Mouse (Mus musculus): ENCODE measurements around the gene Ddx52. TPM values are rescaled to one million over a fixed set of nuclear protein-coding genes. Genes with fewer than 3 reads are reported as not detected.

The Ddx52 gene
- polyA plus RNA-seq, 1 experiment from 2014 or later: 27.9 TPM

DNA sequence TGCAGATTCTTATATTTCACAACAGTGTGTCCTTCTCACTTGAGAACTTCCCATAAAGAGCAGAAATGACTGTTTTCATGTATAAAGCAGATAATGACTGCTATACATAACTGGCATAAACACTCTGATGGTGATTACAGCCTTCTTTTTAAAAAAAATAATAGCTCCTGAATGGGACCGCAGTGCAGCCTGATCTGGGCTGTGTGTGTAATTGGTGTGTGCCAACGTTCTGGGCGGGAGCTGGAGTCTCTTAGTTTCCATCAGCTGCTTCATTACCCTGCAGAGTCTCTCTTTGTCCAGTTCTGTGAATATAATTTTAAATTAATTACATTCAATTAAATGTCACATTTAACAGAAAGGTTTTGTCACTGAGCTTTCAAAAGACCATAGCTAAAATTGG, 57.1 kb downstream of the Ddx52 start:
- 82% methylated on average over 3 of the region's 3 CpGs for WGBS
- Histone ChIP-seq H3K9ac (no peak overlapping the region), H3K27me3 (no peaks in the 10 kb centered on the region), H3K4me2 (replicated peaks) (no peak overlapping the region), H3K9me3 (replicated peaks) (no peaks in the 10 kb centered on the region), H3K27ac (replicated peaks) (no peak overlapping the region), H3K4me1 (no peaks in the 10 kb centered on the region), H3K4me3 (replicated peaks) (no peak overlapping the region), H3K36me3 (peaks cover 70% of the 10 kb centered on the region)
- no peak for ATAC-seq (ENCODE audit: insufficient number of reproducible peaks, low FRiP score, low TSS enrichment, low read depth)

DNA sequence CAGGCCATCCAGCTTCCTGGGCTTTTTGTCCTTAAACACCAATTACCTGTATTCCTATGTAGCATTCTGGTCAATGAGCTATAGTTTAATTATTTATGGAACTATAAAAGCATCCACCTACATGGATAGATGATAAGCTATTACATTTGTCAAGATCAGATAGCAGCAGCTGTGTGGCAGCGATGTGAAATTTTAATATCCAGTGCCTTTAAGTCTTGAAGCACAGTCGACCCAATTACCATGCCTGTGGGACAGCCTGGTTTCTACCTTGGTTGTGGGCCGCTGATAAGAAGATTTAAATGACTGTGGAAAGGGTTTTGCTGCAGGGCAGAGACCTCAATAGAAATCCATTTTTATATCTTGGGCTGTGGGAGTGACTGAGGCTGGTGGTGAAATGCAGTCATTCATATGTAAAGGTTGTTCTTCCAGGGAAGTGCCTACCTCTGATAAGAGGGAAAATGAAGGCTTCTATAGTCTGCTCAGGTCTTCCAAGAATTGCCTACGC, 57.6 kb downstream of the Ddx52 start:
- 85% methylated on average over 4 of the region's 4 CpGs for WGBS
- H3K27me3 ChIP-seq: no peaks in the 10 kb centered on the region
- H3K4me3 ChIP-seq (replicated peaks): no peak overlapping the region
- H3K4me1 ChIP-seq: no peaks in the 10 kb centered on the region
- H3K9ac ChIP-seq: no peak overlapping the region
- ATAC-seq (ENCODE audit: insufficient number of reproducible peaks, low FRiP score, low TSS enrichment, low read depth): no peak
- H3K27ac ChIP-seq (replicated peaks): no peak overlapping the region
- H3K9me3 ChIP-seq (replicated peaks): no peaks in the 10 kb centered on the region
- no peak overlapping the region for H3K4me2 ChIP-seq (replicated peaks)
- peaks cover 67% of the 10 kb centered on the region for H3K36me3 ChIP-seq

DNA sequence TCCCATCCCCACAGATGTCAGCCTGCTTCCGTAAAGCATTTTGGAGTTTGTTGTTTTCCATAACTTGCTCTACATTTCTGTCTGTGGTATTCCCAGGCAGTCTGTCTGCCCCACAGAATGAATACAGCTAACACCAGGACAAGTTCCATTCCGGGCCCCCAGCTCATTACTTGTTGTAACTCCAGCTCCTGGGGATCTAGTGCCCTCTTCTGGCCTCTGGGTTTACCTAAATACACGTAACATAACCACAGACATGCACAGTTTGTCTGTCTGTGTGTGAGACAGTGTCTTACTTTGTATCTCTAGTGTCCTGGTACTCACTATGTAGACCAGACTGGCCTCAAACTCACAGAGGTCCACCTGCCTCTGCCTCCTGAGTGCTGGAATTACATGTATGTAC, 59.4 kb downstream of the Ddx52 start:
- Histone ChIP-seq H3K4me3 (replicated peaks) (no peak overlapping the region), H3K27me3 (no peaks in the 10 kb centered on the region), H3K4me1 (no peaks in the 10 kb centered on the region), H3K9ac (no peak overlapping the region), H3K9me3 (replicated peaks) (no peaks in the 10 kb centered on the region), H3K36me3 (peaks cover 57% of the 10 kb centered on the region), H3K4me2 (replicated peaks) (no peak overlapping the region), H3K27ac (replicated peaks) (no peak overlapping the region)
- 82% methylated on average over 3 of the region's 3 CpGs for WGBS
- ATAC-seq (ENCODE audit: insufficient number of reproducible peaks, low FRiP score, low TSS enrichment, low read depth): no peak

DNA sequence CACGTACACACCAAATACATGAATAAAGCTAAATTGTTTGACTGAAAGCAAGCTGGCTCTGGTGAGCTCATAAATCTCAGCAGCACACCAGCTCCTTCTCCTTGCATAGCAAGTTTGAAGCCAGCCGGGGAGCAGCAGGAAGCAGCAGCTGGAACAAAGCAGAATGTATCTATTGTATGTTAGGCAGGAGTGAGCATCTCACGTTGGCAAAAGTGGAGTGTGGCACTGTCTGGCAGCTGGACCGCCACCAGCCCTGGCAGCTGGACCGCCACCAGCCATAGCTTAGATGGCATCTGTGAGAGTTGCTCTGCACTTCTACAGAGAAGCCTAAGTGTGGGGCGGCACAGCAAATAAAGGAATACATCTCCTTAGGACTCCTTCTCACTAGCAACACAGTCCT, 62.1 kb downstream of the Ddx52 start:
- Histone ChIP-seq H3K4me3 (replicated peaks) (no peak overlapping the region), H3K9ac (no peak overlapping the region), H3K4me2 (replicated peaks) (no peak overlapping the region), H3K27ac (replicated peaks) (no peak overlapping the region), H3K4me1 (no peaks in the 10 kb centered on the region), H3K9me3 (replicated peaks) (no peaks in the 10 kb centered on the region), H3K27me3 (no peaks in the 10 kb centered on the region), H3K36me3 (peaks cover 50% of the 10 kb centered on the region)
- ATAC-seq (ENCODE audit: insufficient number of reproducible peaks, low FRiP score, low TSS enrichment, low read depth): no peak
- whole genome bisulfite sequencing: 80% methylated on average over 6 of the region's 6 CpGs

DNA sequence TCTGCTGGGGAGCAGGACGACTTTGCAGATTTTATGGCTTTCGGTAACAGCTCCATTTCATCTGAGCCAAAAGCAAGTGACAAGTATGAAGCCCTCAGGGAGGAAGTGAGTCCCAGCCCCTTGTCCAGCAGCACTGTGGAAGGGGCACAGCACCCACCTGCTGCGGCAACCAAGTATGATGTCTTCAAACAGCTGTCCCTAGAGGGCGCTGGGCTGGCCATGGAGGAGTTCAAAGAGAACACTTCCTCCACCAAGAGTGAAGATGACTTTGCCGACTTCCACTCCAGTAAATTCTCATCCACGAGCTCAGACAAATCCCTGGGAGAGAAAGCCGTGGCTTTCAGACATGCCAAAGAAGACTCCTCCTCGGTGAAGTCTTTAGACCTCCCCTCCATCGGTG, 67.1 kb downstream of the Ddx52 start:
- no peak for ATAC-seq (ENCODE audit: insufficient number of reproducible peaks, low FRiP score, low TSS enrichment, low read depth)
- peaks cover 13% of the 10 kb centered on the region; the same call in 1 of the 2 replicates for H3K4me1 ChIP-seq
- 78% methylated on average over 9 of the region's 9 CpGs for WGBS
- peaks cover 27% of the 10 kb centered on the region for H3K36me3 ChIP-seq
- H3K9ac ChIP-seq: no peak overlapping the region
- H3K4me3 ChIP-seq (replicated peaks): no peak overlapping the region
- H3K4me2 ChIP-seq (replicated peaks): no peak overlapping the region
- no peaks in the 10 kb centered on the region for H3K9me3 ChIP-seq (replicated peaks)
- no peak overlapping the region for H3K27ac ChIP-seq (replicated peaks)
- H3K27me3 ChIP-seq: no peaks in the 10 kb centered on the region

DNA sequence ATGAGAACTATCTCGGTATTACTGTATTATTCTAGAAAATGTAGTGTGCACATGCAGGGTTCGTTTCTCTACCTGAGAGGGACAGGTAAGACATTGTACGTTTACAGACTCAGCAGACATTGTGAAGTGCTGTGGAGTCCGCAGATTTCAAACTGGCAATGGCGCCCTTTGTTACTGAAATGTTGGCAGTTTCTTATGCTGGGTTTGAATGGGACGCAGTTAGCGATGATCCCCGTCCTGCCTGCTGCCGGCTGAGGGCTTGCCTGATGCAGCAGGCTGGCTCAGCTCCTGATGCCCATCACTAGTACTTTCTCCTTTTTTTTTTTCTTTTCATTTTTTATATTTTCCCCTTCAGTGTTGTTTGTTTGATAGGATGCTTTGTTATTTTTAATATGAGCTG, 68.5 kb downstream of the Ddx52 start:
- Histone ChIP-seq H3K36me3 (peaks cover 24% of the 10 kb centered on the region), H3K27ac (replicated peaks) (no peak overlapping the region), H3K9me3 (replicated peaks) (no peaks in the 10 kb centered on the region), H3K4me2 (replicated peaks) (no peak overlapping the region), H3K4me1 (peaks cover 13% of the 10 kb centered on the region; the same call in 1 of the 2 replicates), H3K27me3 (no peaks in the 10 kb centered on the region), H3K4me3 (replicated peaks) (no peak overlapping the region), H3K9ac (no peak overlapping the region)
- WGBS: 78% methylated on average over 9 of the region's 9 CpGs
- ATAC-seq (ENCODE audit: insufficient number of reproducible peaks, low FRiP score, low TSS enrichment, low read depth): no peak

DNA sequence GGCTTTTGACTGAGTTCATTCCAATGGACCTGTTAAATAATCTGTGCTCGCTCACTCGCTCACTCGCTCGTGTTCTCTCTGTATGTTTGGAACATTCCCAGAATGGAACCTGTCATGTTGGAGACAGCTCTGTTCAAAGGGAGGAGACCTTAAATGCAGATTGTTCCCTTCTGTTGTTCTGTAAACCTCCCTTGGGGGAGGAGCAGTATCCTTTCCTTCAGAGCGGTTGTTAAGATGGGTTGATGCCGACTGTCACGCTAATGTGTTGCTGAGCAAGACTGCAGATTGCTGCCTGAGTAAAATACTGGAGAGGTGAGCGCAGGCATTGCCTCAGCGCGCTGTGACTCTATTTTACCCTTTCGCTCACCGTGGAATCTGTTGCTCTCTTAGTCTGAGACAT, 69.2 kb downstream of the Ddx52 start:
- H3K27me3 ChIP-seq: no peaks in the 10 kb centered on the region
- H3K4me3 ChIP-seq (replicated peaks): no peak overlapping the region
- WGBS: 31% methylated on average over 12 of the region's 12 CpGs
- peaks cover 13% of the 10 kb centered on the region; the same call in 1 of the 2 replicates for H3K4me1 ChIP-seq
- H3K27ac ChIP-seq (replicated peaks): no peak overlapping the region
- no peak for ATAC-seq (ENCODE audit: insufficient number of reproducible peaks, low FRiP score, low TSS enrichment, low read depth)
- peaks cover 18% of the 10 kb centered on the region for H3K36me3 ChIP-seq
- H3K9ac ChIP-seq: no peak overlapping the region
- H3K4me2 ChIP-seq (replicated peaks): no peak overlapping the region
- no peaks in the 10 kb centered on the region for H3K9me3 ChIP-seq (replicated peaks)

DNA sequence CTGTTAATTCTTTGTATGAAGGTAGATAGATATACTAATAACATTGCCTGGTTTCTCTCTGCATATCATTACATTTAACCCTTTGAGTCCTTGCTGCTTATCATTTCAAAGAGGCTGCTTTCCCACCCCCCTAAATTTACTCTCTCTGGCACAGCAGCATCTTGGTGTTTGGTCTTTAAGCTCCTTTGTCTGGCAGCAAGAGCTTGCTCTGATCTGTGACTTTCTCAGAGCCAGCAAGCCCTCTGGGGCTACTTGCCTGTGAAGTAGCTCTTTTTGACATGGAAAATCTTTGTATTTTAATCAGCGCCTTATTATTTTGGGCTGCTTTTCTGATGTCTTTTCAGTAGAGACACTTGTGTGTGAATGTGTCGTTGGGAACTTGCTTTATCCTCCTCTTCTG, 69.7 kb downstream of the Ddx52 start:
- Histone ChIP-seq H3K27me3 (no peaks in the 10 kb centered on the region), H3K9ac (no peak overlapping the region), H3K4me1 (peaks cover 13% of the 10 kb centered on the region; the same call in 1 of the 2 replicates), H3K27ac (replicated peaks) (no peak overlapping the region), H3K4me3 (replicated peaks) (no peak overlapping the region), H3K4me2 (replicated peaks) (no peak overlapping the region), H3K36me3 (peaks cover 18% of the 10 kb centered on the region), H3K9me3 (replicated peaks) (no peaks in the 10 kb centered on the region)
- ATAC-seq (ENCODE audit: insufficient number of reproducible peaks, low FRiP score, low TSS enrichment, low read depth): no peak
- WGBS: 54% methylated on average over 2 of the region's 2 CpGs

Other genes with a start within 250 kb of the Ddx52 start
- 3.2 and 3.3 TPM in 2 replicates for gene Wfdc17, start 238.1 kb upstream of the Ddx52 start, polyA plus RNA-seq (2015; fragmentation: Nextera tagmentation; extraction: Ambion mirVana)
- 16.8 and 42.7 TPM in 2 replicates for gene Wfdc18, start 233.0 kb upstream of the Ddx52 start, polyA plus RNA-seq (2015; fragmentation: Nextera tagmentation; extraction: Ambion mirVana)
- gene Wfdc21, start 195.1 kb upstream of the Ddx52 start, polyA plus RNA-seq (2015; fragmentation: Nextera tagmentation; extraction: Ambion mirVana): 0.73 and 1.2 TPM in 2 replicates
- 21.5 and 27.3 TPM in 2 replicates for gene Heatr6, start 188.4 kb upstream of the Ddx52 start, polyA plus RNA-seq (2015; fragmentation: Nextera tagmentation; extraction: Ambion mirVana)
- gene Hnf1b, start 92.0 kb upstream of the Ddx52 start, polyA plus RNA-seq (2015; fragmentation: Nextera tagmentation; extraction: Ambion mirVana): not detected in 2 replicates
- 11.3 and 13.8 TPM in 2 replicates for gene Synrg, start 22.4 kb downstream of the Ddx52 start, polyA plus RNA-seq (2015; fragmentation: Nextera tagmentation; extraction: Ambion mirVana)
- gene Dusp14, start 127.2 kb downstream of the Ddx52 start, polyA plus RNA-seq (2015; fragmentation: Nextera tagmentation; extraction: Ambion mirVana): 37.5 and 40.2 TPM in 2 replicates
- 32.9 and 34.7 TPM in 2 replicates for gene Tada2a, start 187.5 kb downstream of the Ddx52 start, polyA plus RNA-seq (2015; fragmentation: Nextera tagmentation; extraction: Ambion mirVana)
- gene Acaca, start 187.6 kb downstream of the Ddx52 start, polyA plus RNA-seq (2015; fragmentation: Nextera tagmentation; extraction: Ambion mirVana): 12.3 and 14.4 TPM in 2 replicates
- gene Gm11437, start 225.4 kb downstream of the Ddx52 start, polyA plus RNA-seq (2015; fragmentation: Nextera tagmentation; extraction: Ambion mirVana): not detected in 2 replicates

Data from embryonic facial prominence, embryonic 15.5 days (tissue).